Mouse (Mus musculus) liver, embryonic 16.5 days (tissue): Measurements from ENCODE around the gene Chn1. TPM values are rescaled to one million over a fixed set of nuclear protein-coding genes. Genes with fewer than 3 reads are reported as not detected.

ENCODE experiments used
- ATAC-seq: fragments of 200-750 bp; cut with Nextera tagmentation; 2 replicates; pipeline ENCODE4 v1.8.0; 2017; ENCODE audit warnings: low read depth, mild to moderate bottlenecking, moderate number of reproducible peaks, moderate library complexity
- H3K27ac ChIP-seq: fragments of 300-500 bp; sonication (generic); 2 replicates; pipeline ENCODE4 v1.5.1; 2014; ENCODE audit warnings: mild to moderate bottlenecking, low read length
- H3K27me3 ChIP-seq: fragments of 300-500 bp; sonication (generic); 2 replicates; pipeline ENCODE4 v1.6.1; 2014; ENCODE audit warnings: low read depth, low read length, mixed read lengths; ENCODE audit not compliant: control insufficient read depth, insufficient read depth
- H3K36me3 ChIP-seq: fragments of 300-500 bp; sonication (generic); 2 replicates; pipeline ENCODE4 v1.6.1; 2014; ENCODE audit warnings: mild to moderate bottlenecking; ENCODE audit not compliant: control insufficient read depth, insufficient read depth
- H3K4me1 ChIP-seq: fragments of 300-500 bp; sonication (generic); 2 replicates; pipeline ENCODE4 v1.6.1; 2014; ENCODE audit warnings: low read depth, low read length, mixed read lengths; ENCODE audit not compliant: control insufficient read depth
- H3K4me2 ChIP-seq: fragments of 300-500 bp; sonication (generic); 2 replicates; pipeline ENCODE4 v1.6.1; 2014; ENCODE audit warnings: low read depth, low read length, mixed read lengths
- H3K4me3 ChIP-seq: fragments of 300-500 bp; sonication (generic); 2 replicates; pipeline ENCODE4 v1.5.1; 2014; ENCODE audit warnings: low read depth, mild to moderate bottlenecking, low read length
- H3K9ac ChIP-seq: fragments of 300-500 bp; sonication (generic); 2 replicates; pipeline ENCODE4 v1.6.1; 2014; ENCODE audit warnings: low read depth, low read length
- H3K9me3 ChIP-seq: fragments of 300-500 bp; sonication (generic); replicated peaks from 2 replicates; pipeline ENCODE4 v1.6.1; 2016; ENCODE audit warnings: low read length; ENCODE audit not compliant: control insufficient read depth
- WGBS: fragments of 180-500 bp; shearing (Covaris S2); extraction: QIAGEN DNeasy Blood & Tissue Kit; methylation state at CpG from one replicate; pipeline ENCODE4 v1.1.7; 2014; ENCODE audit not compliant: insufficient replicate concordance; 5-methylcytosine and 5-hydroxymethylcytosine counted together
- polyA plus RNA-seq: library from polyadenylated mRNA; unstranded; fragments of >200 nt; fragmentation: Nextera tagmentation; extraction: Ambion mirVana; gene quantifications from 2 replicates; pipeline ENCODE4 v1.2.1, GENCODE M21; 2015

The Chn1 gene
- polyA plus RNA-seq, 1 experiment from 2014 or later, result 0.33 TPM

DNA sequence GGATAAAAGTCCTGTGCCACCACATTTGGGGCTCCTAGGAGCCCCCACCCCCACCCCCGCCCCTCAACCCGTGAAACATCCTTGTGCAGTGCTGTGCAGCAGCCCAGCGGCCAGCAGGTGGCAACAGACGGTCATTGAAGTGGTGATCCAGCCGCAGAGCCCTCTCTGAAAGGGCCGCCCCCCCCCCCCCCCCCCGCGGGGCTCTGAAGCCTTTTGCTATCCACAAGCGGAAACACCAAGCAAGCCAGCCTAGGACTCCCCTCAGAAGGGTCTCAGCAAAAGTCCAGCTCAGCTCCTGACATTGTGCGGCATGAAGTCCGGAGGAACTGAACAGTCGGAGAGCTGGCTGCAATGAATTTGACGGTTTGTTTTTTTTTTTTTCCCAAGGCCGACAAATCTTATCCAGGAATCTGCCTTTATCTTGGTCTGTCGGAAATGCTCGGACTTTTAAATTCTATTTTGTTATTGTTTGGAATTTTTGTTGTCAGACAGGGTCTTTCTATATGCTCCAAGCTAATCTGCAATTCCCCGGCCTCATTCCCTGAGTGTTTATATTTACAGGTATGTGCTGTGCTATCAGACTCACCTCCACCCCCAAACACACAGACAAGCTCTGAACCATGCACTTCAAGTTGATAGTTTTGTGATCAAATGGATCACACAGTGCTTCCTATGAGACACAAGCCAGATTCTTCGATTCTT is 190.3 kb downstream of the Chn1 start:
- Histone ChIP-seq H3K27ac (no peak overlapping the region), H3K4me1 (no peaks in the 10 kb centered on the region), H3K36me3 (no peaks in the 10 kb centered on the region), H3K27me3 (no peaks in the 10 kb centered on the region), H3K9me3 (no peaks in the 10 kb centered on the region), H3K4me2 (peak overlapping the region; percentile 71), H3K4me3 (peak overlapping the region; percentile 51), H3K9ac (no peak overlapping the region)
- no peak for ATAC-seq
- WGBS, result 3% methylated on average over 15 of the region's 18 CpGs

DNA sequence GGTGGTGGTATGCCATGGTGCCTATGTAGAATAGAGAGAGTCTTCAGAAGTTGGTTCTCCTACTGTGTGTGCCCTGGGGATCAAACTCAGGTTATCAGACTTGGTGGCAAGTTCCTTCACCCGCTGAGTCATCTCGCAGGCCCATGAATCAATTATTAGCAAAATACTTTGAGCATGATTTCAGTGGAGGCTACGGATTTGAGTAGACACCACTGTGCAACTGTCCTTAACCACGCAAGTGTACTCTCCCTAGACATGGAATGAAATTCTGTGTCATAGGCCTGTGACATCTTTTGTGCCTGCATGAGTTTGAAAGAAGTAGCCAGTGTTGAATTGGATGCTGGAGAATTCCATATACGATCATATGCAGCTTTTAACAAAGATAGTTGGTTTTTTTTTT is 194.4 kb downstream of the Chn1 start:
- Histone ChIP-seq H3K4me1 (no peaks in the 10 kb centered on the region), H3K9ac (no peak overlapping the region), H3K36me3 (no peaks in the 10 kb centered on the region), H3K4me3 (no peak overlapping the region), H3K27me3 (no peaks in the 10 kb centered on the region), H3K27ac (no peak overlapping the region), H3K9me3 (no peaks in the 10 kb centered on the region), H3K4me2 (no peak overlapping the region)
- ATAC-seq, result no peak
- WGBS, result 69% methylated on average over 5 of the region's 5 CpGs

DNA sequence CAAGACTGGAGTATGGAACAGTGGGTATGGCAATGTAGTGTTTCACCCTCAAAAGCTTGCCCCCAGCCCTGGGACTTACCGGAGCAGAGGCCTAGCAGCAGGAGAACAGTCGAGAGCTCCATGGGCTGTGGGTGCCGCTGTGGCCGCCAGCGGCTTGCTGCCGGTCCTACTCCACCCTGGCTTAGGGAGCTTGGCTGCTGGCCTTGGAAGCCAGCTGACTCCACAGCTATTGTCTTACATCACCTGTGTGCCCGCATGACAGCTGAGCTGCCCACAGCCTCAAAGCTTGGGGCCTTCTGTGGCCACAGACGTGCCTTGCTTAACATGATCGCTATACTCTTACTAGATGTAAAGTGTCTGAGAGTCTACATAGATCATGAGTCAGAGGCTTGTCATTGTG is 195.0 kb downstream of the Chn1 start, which contains the start of gene Chrna1:
Chrna1 (minus strand) TSS at position 173 of the 400 bp plus-strand sequence.
- H3K27me3 ChIP-seq, result no peaks in the 10 kb centered on the region
- H3K4me3 ChIP-seq, result no peak within 1 kb of the TSS
- WGBS, result 78% methylated on average over 9 of the region's 9 CpGs
- no peaks in the 10 kb centered on the region for H3K36me3 ChIP-seq
- H3K27ac ChIP-seq, result no peak within 1 kb of the TSS
- no peak for ATAC-seq
- no peaks in the 10 kb centered on the region for H3K4me1 ChIP-seq
- H3K9me3 ChIP-seq, result no peaks in the 10 kb centered on the region
- H3K4me2 ChIP-seq, result no peak within 1 kb of the TSS
- no peak within 1 kb of the TSS for H3K9ac ChIP-seq

DNA sequence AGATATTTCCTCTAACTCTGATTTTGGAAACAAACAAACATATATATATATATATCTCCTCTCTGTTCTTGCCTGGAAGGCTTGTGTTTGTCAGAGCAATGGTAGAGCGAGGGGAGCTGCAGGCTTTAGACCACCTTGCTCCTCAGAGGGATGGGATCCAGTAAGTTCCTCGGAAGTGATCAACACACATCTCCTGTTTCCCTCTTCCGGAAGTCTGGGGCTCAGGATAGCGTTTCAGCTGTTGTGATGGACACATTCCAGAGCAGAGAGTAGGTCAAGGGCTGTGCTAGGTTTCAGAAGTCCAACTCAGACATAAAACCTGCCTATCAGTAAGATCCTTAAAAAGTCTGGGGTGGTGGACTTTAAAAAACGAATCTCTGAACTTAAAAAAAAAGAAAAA is 196.0 kb downstream of the Chn1 start:
- ATAC-seq, result no peak

DNA sequence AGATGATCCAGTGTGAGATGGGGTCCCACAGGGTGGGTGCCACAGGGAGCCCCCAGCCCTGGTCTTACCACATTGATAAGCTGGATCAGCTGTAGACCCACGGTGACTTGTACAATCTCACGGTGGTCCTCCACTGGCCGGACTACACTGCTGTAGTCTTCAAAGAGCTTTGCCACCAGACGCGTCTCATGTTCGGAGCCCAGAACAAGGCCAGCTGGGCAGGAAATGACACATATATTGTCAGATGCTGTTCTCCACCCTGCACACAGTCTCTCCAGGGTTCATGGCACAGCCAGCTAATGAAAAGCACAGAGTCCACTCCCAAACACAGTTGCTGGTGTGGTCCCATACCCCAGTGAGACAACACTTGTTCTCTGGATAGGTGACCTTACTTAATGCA is 200.7 kb downstream of the Chn1 start:
- H3K9ac ChIP-seq, result no peak overlapping the region
- 67% methylated on average over 6 of the region's 6 CpGs for WGBS
- no peaks in the 10 kb centered on the region for H3K4me1 ChIP-seq
- no peaks in the 10 kb centered on the region for H3K27me3 ChIP-seq
- no peaks in the 10 kb centered on the region for H3K9me3 ChIP-seq
- ATAC-seq, result no peak
- H3K27ac ChIP-seq, result no peak overlapping the region
- no peaks in the 10 kb centered on the region for H3K36me3 ChIP-seq
- H3K4me3 ChIP-seq, result no peak overlapping the region
- H3K4me2 ChIP-seq, result no peak overlapping the region

More for the DNA sequence above, 196.0 kb downstream of the Chn1 start:
- H3K4me1 ChIP-seq, result no peaks in the 10 kb centered on the region
- no peak overlapping the region for H3K9ac ChIP-seq
- no peak overlapping the region for H3K4me2 ChIP-seq
- no peaks in the 10 kb centered on the region for H3K9me3 ChIP-seq
- H3K4me3 ChIP-seq, result no peak overlapping the region
- H3K36me3 ChIP-seq, result no peaks in the 10 kb centered on the region
- 36% methylated on average over 5 of the region's 5 CpGs for whole genome bisulfite sequencing
- no peak overlapping the region for H3K27ac ChIP-seq
- no peaks in the 10 kb centered on the region for H3K27me3 ChIP-seq

DNA sequence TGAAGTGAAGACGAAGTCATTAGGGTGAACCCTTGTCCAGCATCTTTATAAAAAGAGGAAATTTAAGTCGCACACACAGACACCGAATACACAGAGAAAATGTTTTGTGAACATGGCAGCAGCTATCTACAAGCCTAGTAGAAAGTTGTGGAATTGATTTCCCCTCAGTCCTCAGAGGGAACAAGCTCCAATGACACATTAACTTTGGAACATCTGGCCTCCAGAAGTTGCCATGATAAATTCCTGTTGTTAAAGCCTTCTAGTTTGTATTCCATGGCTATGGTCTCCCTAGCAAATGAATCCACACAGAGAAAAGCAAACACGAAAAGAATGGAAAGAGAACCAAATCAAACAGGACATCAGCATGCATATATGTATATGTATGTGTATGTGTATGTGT is 201.6 kb downstream of the Chn1 start:
- Histone ChIP-seq H3K4me2 (no peak overlapping the region), H3K9ac (no peak overlapping the region), H3K27me3 (no peaks in the 10 kb centered on the region), H3K36me3 (no peaks in the 10 kb centered on the region), H3K27ac (no peak overlapping the region), H3K9me3 (no peaks in the 10 kb centered on the region), H3K4me3 (no peak overlapping the region), H3K4me1 (no peaks in the 10 kb centered on the region)
- 63% methylated on average over 4 of the region's 4 CpGs for WGBS
- ATAC-seq, result no peak

DNA sequence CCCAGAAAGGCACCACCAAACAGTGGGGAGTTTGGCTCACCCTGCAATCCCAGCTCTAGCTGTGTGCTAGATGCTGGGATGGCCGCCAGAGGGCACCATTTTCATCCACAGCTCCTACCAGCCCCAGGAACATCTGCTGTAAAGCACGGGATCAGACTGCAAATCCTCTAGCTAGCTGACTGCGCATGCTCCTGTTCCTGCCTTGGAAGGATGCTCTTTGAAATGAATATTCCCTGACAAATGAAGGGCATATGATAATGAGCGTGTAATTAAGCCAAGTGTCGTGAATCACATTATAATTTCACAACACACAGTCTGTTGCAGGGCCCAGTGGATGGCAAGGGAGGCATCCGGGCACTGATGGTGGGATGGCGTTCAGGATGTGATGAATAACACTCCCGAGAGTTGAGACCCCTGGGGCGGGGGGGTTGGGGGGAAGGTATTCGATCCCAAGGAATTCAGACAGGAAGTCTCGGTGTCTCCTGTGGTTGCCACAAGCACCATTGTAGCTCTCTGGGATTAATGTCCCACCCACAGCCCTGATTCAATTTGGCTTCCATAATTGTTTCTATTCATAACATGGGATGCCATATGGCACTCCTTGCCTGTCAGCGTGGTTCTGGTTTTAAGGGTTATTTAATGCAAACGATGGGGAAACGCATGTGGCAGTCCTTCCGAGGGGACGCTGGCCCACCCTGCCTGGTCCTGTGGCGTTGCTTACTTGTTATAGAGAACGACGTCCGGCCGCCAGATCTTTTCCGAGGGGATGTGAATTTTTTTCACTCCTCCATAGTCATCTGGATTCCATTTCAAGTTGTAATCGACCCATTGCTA is 202.4 kb downstream of the Chn1 start:
- Histone ChIP-seq H3K9me3 (no peaks in the 10 kb centered on the region), H3K4me1 (no peaks in the 10 kb centered on the region), H3K36me3 (no peaks in the 10 kb centered on the region), H3K27ac (no peak overlapping the region), H3K27me3 (no peaks in the 10 kb centered on the region), H3K4me2 (no peak overlapping the region), H3K4me3 (no peak overlapping the region), H3K9ac (no peak overlapping the region)
- no peak for ATAC-seq
- WGBS, result 37% methylated on average over 23 of the region's 23 CpGs

DNA sequence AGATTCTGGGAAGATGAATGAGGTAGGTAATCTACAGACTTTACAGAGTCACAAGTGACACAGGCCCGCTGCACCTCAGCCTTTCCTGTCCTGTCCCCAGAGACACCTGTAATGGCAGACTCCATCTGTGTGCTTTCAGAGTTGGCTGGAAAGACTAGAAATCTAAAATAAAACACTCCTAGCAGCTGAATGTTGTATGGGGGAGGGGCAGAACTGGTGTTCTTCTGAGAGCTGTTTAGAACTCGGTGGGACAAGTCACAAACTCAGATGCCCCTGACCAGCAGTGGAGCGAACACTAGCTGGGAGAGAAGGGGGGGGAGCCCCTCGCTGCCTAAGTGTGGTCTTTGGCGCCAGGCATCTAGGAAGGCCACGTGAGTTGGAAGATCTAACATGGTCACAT is 203.2 kb downstream of the Chn1 start:
- H3K27me3 ChIP-seq, result no peaks in the 10 kb centered on the region
- H3K27ac ChIP-seq, result no peak overlapping the region
- WGBS, result 57% methylated on average over 6 of the region's 6 CpGs
- H3K4me2 ChIP-seq, result no peak overlapping the region
- H3K36me3 ChIP-seq, result no peaks in the 10 kb centered on the region
- H3K9me3 ChIP-seq, result no peaks in the 10 kb centered on the region
- no peak for ATAC-seq
- no peak overlapping the region for H3K9ac ChIP-seq
- no peaks in the 10 kb centered on the region for H3K4me1 ChIP-seq
- H3K4me3 ChIP-seq, result no peak overlapping the region

DNA sequence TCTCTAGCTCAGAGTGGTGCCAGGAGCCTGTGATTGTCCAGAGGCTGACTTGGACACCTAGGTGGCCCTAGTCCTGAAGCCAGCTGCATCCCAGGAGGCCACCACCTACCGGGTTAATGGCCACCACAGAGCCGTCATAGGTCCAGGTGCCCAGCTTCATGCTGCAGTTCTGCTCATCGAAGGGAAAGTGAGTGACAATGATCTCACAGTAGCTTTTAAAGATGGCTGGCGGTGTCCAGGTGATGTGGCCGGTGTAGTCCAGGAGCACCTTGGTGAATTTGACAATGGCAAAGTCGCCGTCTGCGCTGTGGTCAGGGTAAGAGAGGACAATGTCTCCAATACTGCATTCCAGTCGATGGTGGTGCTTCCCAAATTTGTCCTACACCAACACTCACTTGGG is 203.8 kb downstream of the Chn1 start:
- 74% methylated on average over 9 of the region's 9 CpGs for WGBS
- ATAC-seq, result no peak

More for the DNA sequence above, 203.8 kb downstream of the Chn1 start:
- H3K4me1 ChIP-seq, result no peaks in the 10 kb centered on the region
- no peak overlapping the region for H3K9ac ChIP-seq
- no peaks in the 10 kb centered on the region for H3K36me3 ChIP-seq
- H3K4me2 ChIP-seq, result no peak overlapping the region
- no peak overlapping the region for H3K27ac ChIP-seq
- no peaks in the 10 kb centered on the region for H3K27me3 ChIP-seq
- no peaks in the 10 kb centered on the region for H3K9me3 ChIP-seq
- no peak overlapping the region for H3K4me3 ChIP-seq
